ENCODE assay signal across 1 mouse cellular context in the genomic region with DNA sequence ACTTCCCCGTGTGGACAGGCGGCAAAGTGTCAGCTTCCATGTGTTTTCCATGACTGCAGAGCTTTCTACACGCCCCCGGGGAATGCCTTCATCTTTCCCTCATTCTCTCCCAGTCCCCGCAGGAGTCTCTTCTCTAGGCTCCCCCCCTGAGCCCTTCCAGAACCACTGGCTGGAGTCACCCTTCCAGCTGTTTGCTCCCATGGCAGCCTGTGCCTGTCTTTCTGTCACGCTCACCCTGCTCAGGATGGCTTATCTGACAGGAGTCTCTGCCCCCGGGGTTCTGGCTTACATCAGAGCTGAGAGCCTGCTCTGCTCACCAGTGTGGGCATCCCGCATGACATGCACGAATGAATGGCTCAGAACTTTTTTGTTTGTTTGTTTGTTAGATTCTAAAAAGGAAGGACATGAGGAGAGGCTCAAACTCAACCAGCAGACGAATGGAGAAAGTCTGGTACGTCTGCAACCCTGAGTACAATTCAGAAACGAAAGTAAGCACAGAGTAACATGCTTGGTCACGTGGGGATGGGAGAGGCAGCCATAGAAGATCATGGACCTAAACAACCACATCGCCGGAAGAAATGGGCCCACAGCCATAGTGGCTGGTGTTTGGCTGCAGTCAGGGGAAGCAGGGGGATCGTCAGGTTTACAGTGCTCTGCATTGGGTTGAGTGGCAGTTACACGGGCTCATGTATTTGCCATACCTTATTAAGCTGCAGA.
TF ChIP-seq lines count a peak whose summit lies in the region.

No protein-coding gene starts in this region.

TF ChIP-seq in MEL, 35 proteins besides CTCF, POLR2A, EP300 and RAD21:
- TF ChIP-seq MAZ (IDR thresholded peaks at IDR 0.05; ENCODE audit: low read depth, low read length) (no peak), POLR2AphosphoS5 (IDR thresholded peaks at IDR 0.05; ENCODE audit: borderline replicate concordance, low read depth, low read length) (no peak), GABPA (IDR thresholded peaks at IDR 0.05; ENCODE audit: low read depth, low read length) (no peak), MYB (IDR thresholded peaks at IDR 0.05; ENCODE audit: low read depth, low read length) (no peak), USF1 (IDR thresholded peaks at IDR 0.05; ENCODE audit: low read depth, low read length) (peak; percentile 37; the same call in 1 of the 2 replicates)
TF ChIP-seq in MEL: peak in this region for 1.
